Mouse (Mus musculus) ES-Bruce4 (cell line): ENCODE measurements around the gene Ntrk2. TPM values are rescaled to one million over a fixed set of nuclear protein-coding genes. Genes with fewer than 3 reads are reported as not detected.

Source experiments
- H3K27ac ChIP-seq: 2 replicates; pipeline ENCODE4 v1.5.1; 2012; ENCODE audit warnings: low read length, inconsistent platforms; ENCODE audit not compliant: insufficient read depth
- H3K27me3 ChIP-seq: 2 replicates; pipeline ENCODE4 v1.6.1; 2012; ENCODE audit warnings: mild to moderate bottlenecking, low read length, inconsistent platforms; ENCODE audit not compliant: control insufficient read depth, poor library complexity, insufficient read depth, severe bottlenecking
- H3K36me3 ChIP-seq: 2 replicates; pipeline ENCODE4 v1.6.1; 2012; ENCODE audit warnings: inconsistent platforms, mild to moderate bottlenecking, low read length, moderate library complexity; ENCODE audit not compliant: control insufficient read depth, poor library complexity, insufficient read depth, severe bottlenecking
- H3K4me1 ChIP-seq: one replicate; pipeline ENCODE4 v1.8.1; 2011; ENCODE audit warnings: low read length; ENCODE audit not compliant: control insufficient read depth, insufficient read depth
- H3K4me3 ChIP-seq: 2 replicates; pipeline ENCODE4 v1.5.1; 2011; ENCODE audit warnings: low read depth, mild to moderate bottlenecking, low read length
- H3K9ac ChIP-seq: 2 replicates; pipeline ENCODE4 v1.6.1; 2012; ENCODE audit warnings: low read depth, mild to moderate bottlenecking, inconsistent platforms; ENCODE audit not compliant: poor library complexity, severe bottlenecking
- H3K9me3 ChIP-seq: replicated peaks from 2 replicates; pipeline ENCODE4 v1.6.1; 2012; ENCODE audit warnings: mild to moderate bottlenecking, low read length, inconsistent platforms; ENCODE audit not compliant: control insufficient read depth, poor library complexity, insufficient read depth, severe bottlenecking
- CTCF ChIP-seq: IDR thresholded peaks from one replicate; pipeline ENCODE4 v1.8.1; 2011; ENCODE audit warnings: low read depth, low read length
- EP300 ChIP-seq: IDR thresholded peaks from 2 replicates; pipeline ENCODE4 v1.6.1; 2011; ENCODE audit warnings: low read depth, low read length; ENCODE audit not compliant: insufficient read depth
- POLR2A ChIP-seq: IDR thresholded peaks from one replicate; pipeline ENCODE4 v1.8.1; 2011; ENCODE audit warnings: low read length; ENCODE audit not compliant: insufficient read depth
- polyA plus RNA-seq: library from polyadenylated mRNA; stranded (reverse); fragments of >200 nt; gene quantifications from 2 replicates; pipeline ENCODE4 v1.2.4, GENCODE M21; 2011; ENCODE audit warnings: low read depth; ENCODE audit not compliant: missing spikeins, insufficient read depth, insufficient read length

Ntrk2 gene
- polyA plus RNA-seq, 1 experiment = 1.7 TPM

GRCm38 (mm10) chr13:58790741-58791140 is 15.6 kb upstream of the Ntrk2 start:
- H3K9me3 ChIP-seq = no peaks in the 10 kb centered on the region
- H3K4me1 ChIP-seq = no peaks in the 10 kb centered on the region
- TF ChIP-seq EP300 = no peak
- no peak for TF ChIP-seq POLR2A
- TF ChIP-seq CTCF = no peak
- H3K9ac ChIP-seq = no peak overlapping the region
- H3K27ac ChIP-seq = no peak overlapping the region
- no peaks in the 10 kb centered on the region for H3K36me3 ChIP-seq
- H3K4me3 ChIP-seq = no peak overlapping the region
- no peaks in the 10 kb centered on the region for H3K27me3 ChIP-seq

GRCm38 (mm10) chr13:58797386-58797785 is 9.0 kb upstream of the Ntrk2 start:
- no peak overlapping the region for H3K4me3 ChIP-seq
- no peaks in the 10 kb centered on the region; the same call in 1 of the 2 replicates for H3K27me3 ChIP-seq
- H3K4me1 ChIP-seq = no peaks in the 10 kb centered on the region
- no peaks in the 10 kb centered on the region for H3K36me3 ChIP-seq
- no peak overlapping the region for H3K27ac ChIP-seq
- no peak overlapping the region for H3K9ac ChIP-seq
- no peaks in the 10 kb centered on the region; the same call in 1 of the 2 replicates for H3K9me3 ChIP-seq
- no peak for TF ChIP-seq EP300

- no peak overlapping the region for H3K9ac ChIP-seq
- no peak overlapping the region for H3K27ac ChIP-seq
- H3K9me3 ChIP-seq = no peaks in the 10 kb centered on the region; the same call in 1 of the 2 replicates
- H3K36me3 ChIP-seq = no peaks in the 10 kb centered on the region
- H3K27me3 ChIP-seq = no peaks in the 10 kb centered on the region; the same call in 1 of the 2 replicates
- H3K4me1 ChIP-seq = no peaks in the 10 kb centered on the region
- TF ChIP-seq POLR2A (no peak), EP300 (no peak), CTCF (no peak)
- no peak overlapping the region for H3K4me3 ChIP-seq
These were observed 5.1 kb upstream of the Ntrk2 start for GRCm38 (mm10) chr13:58801291-58801690.

DNA sequence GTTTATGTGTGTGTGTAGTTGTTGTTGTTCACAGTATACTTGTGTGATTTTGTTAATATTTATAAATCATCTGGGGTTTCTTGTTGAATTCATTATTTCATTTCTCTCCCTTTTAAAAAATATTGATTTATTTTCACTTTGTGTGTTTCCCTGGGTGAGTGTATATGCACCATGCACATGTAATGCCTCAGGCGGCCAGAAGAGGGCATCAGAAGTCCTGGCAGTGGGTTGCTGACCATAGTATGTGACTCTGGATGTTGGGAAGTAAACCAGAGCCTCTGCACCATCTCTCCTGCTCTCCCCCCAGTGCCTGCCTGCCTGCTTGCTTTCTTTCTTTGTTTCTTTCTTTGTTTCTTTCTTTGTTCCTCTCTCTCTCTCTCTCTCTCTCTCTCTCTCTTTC is 2.5 kb upstream of the Ntrk2 start:
- H3K36me3 ChIP-seq = no peaks in the 10 kb centered on the region
- H3K9ac ChIP-seq = no peak overlapping the region
- no peaks in the 10 kb centered on the region for H3K9me3 ChIP-seq
- no peaks in the 10 kb centered on the region for H3K4me1 ChIP-seq
- TF ChIP-seq POLR2A (no peak), EP300 (no peak), CTCF (peak; percentile 46)
- peaks cover 8% of the 10 kb centered on the region; the same call in 1 of the 2 replicates for H3K27me3 ChIP-seq
- no peak overlapping the region for H3K4me3 ChIP-seq
- H3K27ac ChIP-seq = no peak overlapping the region

DNA sequence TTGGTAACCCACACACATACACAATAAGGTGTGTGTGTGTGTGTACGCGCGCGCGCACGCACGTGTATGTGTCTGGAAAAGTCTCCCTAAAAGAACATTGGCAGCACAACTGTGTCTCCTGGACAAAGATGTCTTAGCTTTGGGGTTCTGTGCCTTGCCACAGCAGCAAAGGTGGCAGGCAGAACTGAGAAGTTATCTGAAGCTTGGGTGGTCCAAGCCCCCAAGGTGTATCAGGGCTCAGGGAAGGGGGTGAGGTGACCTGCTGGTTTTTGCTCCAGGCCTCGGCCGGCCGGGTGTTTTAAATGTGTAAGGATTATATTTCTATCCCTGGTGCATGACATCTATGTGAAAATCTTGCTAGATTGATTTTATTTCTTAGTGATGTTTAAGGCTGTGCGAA is 536 bp upstream of the Ntrk2 start:
- no peak overlapping the region for H3K4me3 ChIP-seq
- no peaks in the 10 kb centered on the region for H3K4me1 ChIP-seq
- H3K9ac ChIP-seq = no peak overlapping the region
- no peak for TF ChIP-seq POLR2A
- TF ChIP-seq EP300 = no peak
- TF ChIP-seq CTCF = no peak
- H3K27ac ChIP-seq = no peak overlapping the region
- 0 out of 2 replicates have a peak, but pooled peaks cover 8% of the 10 kb centered on the region for H3K27me3 ChIP-seq
- H3K36me3 ChIP-seq = no peaks in the 10 kb centered on the region
- no peaks in the 10 kb centered on the region for H3K9me3 ChIP-seq

DNA sequence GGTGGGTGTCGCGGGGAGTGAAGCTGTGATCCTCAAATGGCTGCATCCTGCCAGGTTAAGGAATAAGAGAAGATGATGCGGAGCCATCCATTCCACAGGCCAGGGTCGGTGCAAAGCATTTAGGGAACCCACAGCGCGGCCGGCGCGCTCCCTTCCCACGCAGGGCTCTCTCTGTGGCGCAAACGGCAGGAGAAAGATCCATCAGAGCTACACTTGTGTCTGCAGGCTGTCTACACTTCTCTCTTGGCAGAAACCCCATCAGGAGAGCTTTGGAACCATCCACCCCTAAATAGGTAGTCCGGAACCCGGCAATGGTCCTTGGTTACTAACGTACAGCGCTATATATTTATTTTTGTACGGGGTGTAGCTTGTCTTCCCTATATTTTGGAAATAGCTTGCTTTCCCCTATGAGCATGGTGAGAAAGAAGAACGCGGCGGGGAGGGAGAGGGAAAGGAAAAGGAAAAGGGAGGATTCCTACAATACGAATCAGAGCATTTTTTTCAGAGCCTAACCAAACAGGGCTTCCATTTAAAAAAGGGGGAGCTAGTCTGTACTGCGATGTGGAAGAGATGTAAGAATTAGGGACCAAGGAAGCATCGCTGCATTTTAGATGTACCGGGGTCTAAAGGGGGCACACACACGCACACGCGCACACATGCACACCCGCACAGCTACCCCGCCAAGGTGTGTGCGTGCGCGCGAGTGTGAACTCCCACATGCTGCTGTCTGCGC is 693 bp downstream of the Ntrk2 start:
- no peak for TF ChIP-seq EP300
- no peak for TF ChIP-seq POLR2A
- TF ChIP-seq CTCF = no peak
- H3K4me1 ChIP-seq = no peaks in the 10 kb centered on the region
- peak overlapping the region; percentile 62; the same call in 1 of the 2 replicates for H3K9ac ChIP-seq
- peak overlapping the region; percentile 67 for H3K4me3 ChIP-seq
- no peaks in the 10 kb centered on the region for H3K9me3 ChIP-seq
- H3K36me3 ChIP-seq = no peaks in the 10 kb centered on the region
- H3K27me3 ChIP-seq = 0 out of 2 replicates have a peak, but pooled peaks cover 8% of the 10 kb centered on the region
- no peak overlapping the region for H3K27ac ChIP-seq
